Mouse (Mus musculus): Measurements from ENCODE around the gene Nifk. TPM values are rescaled to one million over a fixed set of nuclear protein-coding genes. Genes with fewer than 3 reads are reported as not detected.

Gene Nifk
- polyA plus RNA-seq, 1 experiment from 2014 or later, result 79.2 TPM

DNA sequence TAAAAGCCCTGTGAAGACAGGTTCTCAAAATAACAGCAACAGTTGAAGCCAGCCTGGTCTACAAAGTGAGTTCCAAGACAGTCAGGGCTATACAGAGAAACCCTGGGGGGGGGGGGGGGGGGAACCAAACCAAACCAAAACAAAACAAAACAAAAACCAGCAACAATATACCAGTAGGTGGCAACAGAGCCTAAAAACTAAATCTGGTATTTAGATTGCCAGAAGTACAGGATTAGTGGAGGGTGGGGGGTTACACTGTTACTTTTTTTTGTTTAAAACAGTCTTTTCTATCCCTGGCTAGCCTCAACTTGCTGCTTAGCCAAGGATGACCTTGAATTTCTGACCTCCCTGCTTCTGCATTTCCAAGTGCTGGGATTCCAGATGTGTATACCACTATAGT, 14.2 kb downstream of the Nifk start:
- no peak for ATAC-seq (ENCODE audit: low FRiP score, low read depth)
- Histone ChIP-seq H3K36me3 (peaks cover 41% of the 10 kb centered on the region), H3K27ac (no peak overlapping the region), H3K9ac (no peak overlapping the region), H3K4me3 (no peak overlapping the region), H3K27me3 (replicated peaks) (no peaks in the 10 kb centered on the region), H3K4me1 (no peaks in the 10 kb centered on the region), H3K4me2 (replicated peaks) (no peak overlapping the region), H3K9me3 (no peaks in the 10 kb centered on the region)

DNA sequence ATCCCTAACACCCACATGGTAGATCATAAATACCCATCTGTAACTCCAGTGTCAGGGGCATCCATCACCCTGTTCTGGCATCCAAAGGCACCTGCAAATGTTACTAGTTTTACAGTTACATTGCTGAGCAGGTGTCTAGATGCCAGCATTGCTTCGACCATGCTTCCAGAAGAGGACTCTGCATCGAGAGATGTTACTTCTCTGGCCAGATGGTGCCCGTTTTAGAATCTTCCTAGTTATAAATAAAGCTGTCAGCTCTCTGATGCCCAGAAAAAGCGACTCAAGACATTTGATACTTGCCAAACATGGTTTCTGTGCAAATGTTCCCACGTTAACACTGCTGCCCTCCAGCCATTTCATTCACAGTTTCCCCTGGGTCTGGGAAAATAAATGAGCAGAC, 16.3 kb downstream of the Nifk start:
- H3K4me2 ChIP-seq (replicated peaks), result no peak overlapping the region
- ATAC-seq (ENCODE audit: low FRiP score, low read depth), result no peak
- H3K9me3 ChIP-seq, result no peaks in the 10 kb centered on the region
- H3K27me3 ChIP-seq (replicated peaks), result no peaks in the 10 kb centered on the region
- H3K27ac ChIP-seq, result no peak overlapping the region
- peaks cover 21% of the 10 kb centered on the region for H3K36me3 ChIP-seq
- H3K9ac ChIP-seq, result no peak overlapping the region
- no peak overlapping the region for H3K4me3 ChIP-seq
- 77% methylated on average over 5 of the region's 5 CpGs for WGBS
- H3K4me1 ChIP-seq, result no peaks in the 10 kb centered on the region

DNA sequence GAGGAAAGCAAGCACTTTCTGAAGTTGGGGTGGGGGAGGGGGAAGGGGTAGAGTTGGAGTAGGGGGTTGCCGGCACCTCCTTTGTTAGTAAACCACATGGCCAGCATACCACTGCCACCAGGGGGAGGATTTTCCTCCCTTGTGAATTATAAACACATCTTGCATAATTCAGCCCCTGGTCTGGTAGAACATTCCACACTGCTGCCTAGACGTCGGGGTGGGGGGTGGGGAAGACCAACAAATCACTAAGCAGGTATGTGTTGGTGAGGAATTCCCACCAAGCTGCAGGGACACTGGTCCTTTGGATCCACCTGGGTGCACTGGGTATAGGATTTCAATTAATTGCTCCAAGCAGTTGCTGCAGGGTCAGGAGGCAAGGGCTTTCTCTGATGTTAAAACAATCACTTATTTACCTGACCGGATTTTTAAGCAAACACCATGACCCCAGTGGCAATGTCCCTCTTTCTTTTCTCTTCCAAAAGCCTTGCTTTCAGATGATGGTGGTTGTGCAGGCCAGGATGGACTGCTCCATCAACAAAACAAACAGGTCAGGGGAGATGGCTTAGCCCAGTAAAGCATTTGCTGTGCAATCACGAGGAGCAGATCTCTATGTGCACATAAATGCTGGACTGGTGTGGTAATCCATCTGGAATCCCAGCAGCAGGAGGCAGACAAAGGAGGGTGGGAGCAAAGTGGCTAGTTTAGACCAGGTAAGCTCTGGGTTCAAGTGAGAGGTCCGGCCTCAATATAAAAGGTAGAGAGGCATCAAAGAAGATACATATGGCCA, 22.2 kb downstream of the Nifk start:
- no peaks in the 10 kb centered on the region for H3K9me3 ChIP-seq
- ATAC-seq (ENCODE audit: low FRiP score, low read depth), result no peak

DNA sequence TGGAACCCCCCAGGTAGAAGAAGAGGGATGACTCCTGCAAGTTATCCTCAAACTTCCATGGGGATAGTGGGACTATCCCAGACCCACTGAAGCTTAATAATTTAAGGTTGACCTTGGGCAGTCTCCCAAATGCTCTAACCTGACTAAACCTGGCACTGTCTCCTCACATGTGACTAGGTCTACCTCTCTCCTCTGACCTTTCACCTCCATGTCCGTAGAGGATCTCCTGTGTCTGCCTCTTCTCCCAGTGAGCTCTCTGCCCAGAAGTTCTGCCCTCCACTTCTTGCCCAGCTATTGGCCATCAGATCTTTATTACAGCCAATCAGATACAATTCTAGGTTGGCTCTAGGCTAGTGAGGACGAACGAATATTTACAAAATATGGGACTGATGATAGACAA, 28.3 kb downstream of the Nifk start:
- H3K27ac ChIP-seq, result no peak overlapping the region
- H3K4me1 ChIP-seq, result no peaks in the 10 kb centered on the region
- H3K36me3 ChIP-seq, result no peaks in the 10 kb centered on the region
- 81% methylated on average over 3 of the region's 3 CpGs for WGBS
- no peaks in the 10 kb centered on the region for H3K27me3 ChIP-seq (replicated peaks)
- H3K4me2 ChIP-seq (replicated peaks), result no peak overlapping the region
- ATAC-seq (ENCODE audit: low FRiP score, low read depth), result no peak
- no peak overlapping the region for H3K9ac ChIP-seq
- H3K4me3 ChIP-seq, result no peak overlapping the region
- no peaks in the 10 kb centered on the region for H3K9me3 ChIP-seq

More for the DNA sequence above, 22.2 kb downstream of the Nifk start:
- Histone ChIP-seq H3K36me3 (no peaks in the 10 kb centered on the region), H3K4me3 (no peak overlapping the region), H3K4me1 (no peaks in the 10 kb centered on the region), H3K9ac (no peak overlapping the region), H3K27me3 (replicated peaks) (no peaks in the 10 kb centered on the region), H3K27ac (no peak overlapping the region), H3K4me2 (replicated peaks) (no peak overlapping the region)
- WGBS, result 46% methylated on average over 6 of the region's 6 CpGs

DNA sequence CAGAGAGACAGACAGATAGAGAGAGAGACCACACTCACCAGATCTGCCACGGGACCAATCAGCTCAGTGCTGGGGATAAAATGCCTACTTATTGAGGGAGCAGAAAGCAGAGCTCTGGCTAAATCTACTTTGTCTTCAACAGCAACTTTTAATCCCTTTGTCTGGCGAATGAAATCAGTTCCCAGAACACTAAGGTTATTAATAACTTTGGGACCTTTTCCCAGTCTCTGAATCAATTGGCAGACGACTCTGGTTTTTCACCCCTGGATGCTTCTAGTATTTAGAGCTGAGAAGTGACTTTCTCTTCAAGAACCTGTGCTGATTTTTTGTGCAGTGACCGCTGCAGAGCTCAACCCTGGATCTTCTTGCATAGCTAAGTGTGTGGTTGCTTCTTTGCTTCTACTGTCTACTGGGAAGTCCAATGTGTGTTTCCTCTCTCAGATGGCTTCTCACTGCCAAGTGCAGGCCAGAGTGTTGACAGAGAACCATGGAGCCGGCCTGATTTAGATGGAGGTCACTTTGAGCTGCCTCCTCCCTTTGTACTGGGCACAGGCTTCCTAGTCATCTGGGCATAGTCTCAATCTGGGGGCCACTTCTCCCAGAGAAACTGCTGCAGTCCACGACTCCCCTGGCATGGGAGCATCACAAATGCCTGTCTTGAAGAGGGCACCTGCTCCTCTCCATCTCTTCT, 37.6 kb downstream of the Nifk start:
- no peak overlapping the region for H3K4me3 ChIP-seq
- H3K4me1 ChIP-seq, result no peaks in the 10 kb centered on the region
- H3K9me3 ChIP-seq, result no peaks in the 10 kb centered on the region
- no peaks in the 10 kb centered on the region for H3K36me3 ChIP-seq
- H3K4me2 ChIP-seq (replicated peaks), result no peak overlapping the region
- 68% methylated on average over 6 of the region's 6 CpGs for WGBS
- H3K9ac ChIP-seq, result no peak overlapping the region
- no peak for ATAC-seq (ENCODE audit: low FRiP score, low read depth)
- no peak overlapping the region for H3K27ac ChIP-seq
- H3K27me3 ChIP-seq (replicated peaks), result no peaks in the 10 kb centered on the region

DNA sequence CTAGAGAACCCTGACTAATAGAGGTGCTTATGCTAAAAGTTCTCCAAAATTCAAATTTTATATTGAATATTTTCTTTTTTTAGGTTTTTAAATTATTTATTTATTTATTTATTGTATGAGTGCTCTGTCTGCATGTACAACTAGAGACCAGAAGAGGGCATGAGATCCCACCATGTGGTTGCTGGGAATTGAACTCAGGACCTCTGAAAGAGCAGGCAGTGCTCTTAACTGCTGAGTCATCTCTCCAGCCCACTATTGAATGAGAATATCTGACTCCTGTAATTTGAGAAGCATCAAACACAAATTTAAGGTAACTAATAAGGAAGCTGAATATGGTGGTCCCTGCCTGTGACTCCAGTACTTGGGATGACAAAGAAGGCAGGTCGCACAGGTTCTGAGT, 46.3 kb downstream of the Nifk start:
- no peak overlapping the region for H3K9ac ChIP-seq
- no peaks in the 10 kb centered on the region for H3K36me3 ChIP-seq
- H3K27me3 ChIP-seq (replicated peaks), result no peaks in the 10 kb centered on the region
- H3K27ac ChIP-seq, result no peak overlapping the region
- no peaks in the 10 kb centered on the region for H3K9me3 ChIP-seq
- no peak overlapping the region for H3K4me3 ChIP-seq
- WGBS, result 97% methylated on average over 1 of the region's 1 CpGs
- ATAC-seq (ENCODE audit: low FRiP score, low read depth), result no peak
- no peaks in the 10 kb centered on the region for H3K4me1 ChIP-seq
- H3K4me2 ChIP-seq (replicated peaks), result no peak overlapping the region

DNA sequence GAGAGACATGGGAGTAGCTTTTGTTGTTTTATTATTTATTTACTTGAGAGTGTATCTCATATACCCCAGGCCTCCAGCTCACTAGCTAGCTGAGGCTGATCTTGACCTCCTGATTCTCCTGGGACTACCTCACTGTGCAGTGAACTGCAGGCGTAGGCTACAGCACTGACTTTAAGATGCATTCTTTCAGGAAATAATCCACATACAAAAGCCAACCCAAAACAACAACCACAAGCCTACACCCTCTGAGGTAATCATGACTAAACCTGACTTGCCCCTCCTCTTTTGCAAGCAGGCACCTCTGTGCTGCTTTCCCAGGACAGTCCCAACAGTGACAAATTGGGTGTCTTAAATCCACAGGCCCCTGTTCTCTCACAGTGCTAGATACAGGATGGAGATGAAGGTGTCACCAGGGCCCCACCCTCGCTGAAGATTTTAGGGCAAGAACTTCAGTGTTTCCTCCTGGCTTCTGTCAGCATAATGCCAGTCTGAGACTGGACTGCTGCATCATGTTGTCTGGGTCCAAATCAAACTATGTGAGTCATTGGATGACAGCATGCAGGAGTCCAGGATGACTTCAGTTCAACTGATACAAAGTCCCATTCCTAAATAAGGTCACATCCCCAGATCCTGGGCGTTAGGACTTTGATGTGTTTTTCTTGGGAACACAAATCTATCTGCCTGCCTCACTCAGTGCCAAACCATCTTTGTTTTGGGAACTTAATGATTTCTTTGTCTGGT, 47.3 kb downstream of the Nifk start:
- Histone ChIP-seq H3K27me3 (replicated peaks) (no peaks in the 10 kb centered on the region), H3K4me2 (replicated peaks) (no peak overlapping the region), H3K4me3 (no peak overlapping the region), H3K4me1 (no peaks in the 10 kb centered on the region), H3K9me3 (no peaks in the 10 kb centered on the region), H3K27ac (no peak overlapping the region), H3K9ac (no peak overlapping the region), H3K36me3 (no peaks in the 10 kb centered on the region)
- 65% methylated on average over 3 of the region's 3 CpGs for WGBS
- no peak for ATAC-seq (ENCODE audit: low FRiP score, low read depth)

DNA sequence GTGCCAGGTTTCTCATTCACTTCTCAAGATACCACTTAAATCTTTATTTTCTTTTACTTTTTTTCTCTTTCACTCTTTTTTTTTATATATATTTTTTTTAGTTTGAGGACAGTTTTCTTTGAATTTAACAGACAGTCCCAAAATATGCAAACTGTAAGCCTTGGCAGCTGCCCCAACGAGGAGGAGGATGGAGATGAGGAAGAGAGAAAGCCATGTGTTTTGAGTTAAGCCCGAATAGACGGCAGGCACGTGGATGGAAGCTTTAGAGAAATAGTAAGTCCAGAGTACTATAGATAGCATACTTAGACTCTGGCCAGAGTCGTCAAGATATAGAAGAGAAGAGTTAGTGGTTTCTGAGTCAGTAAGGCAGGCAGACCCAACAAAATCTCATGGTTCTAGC, 56.1 kb downstream of the Nifk start:
- Histone ChIP-seq H3K27ac (no peak overlapping the region), H3K4me2 (replicated peaks) (no peak overlapping the region), H3K9me3 (no peaks in the 10 kb centered on the region), H3K36me3 (no peaks in the 10 kb centered on the region), H3K9ac (no peak overlapping the region), H3K4me3 (no peak overlapping the region), H3K4me1 (no peaks in the 10 kb centered on the region), H3K27me3 (replicated peaks) (no peaks in the 10 kb centered on the region)
- ATAC-seq (ENCODE audit: low FRiP score, low read depth), result no peak
- WGBS, result 84% methylated on average over 5 of the region's 5 CpGs

DNA sequence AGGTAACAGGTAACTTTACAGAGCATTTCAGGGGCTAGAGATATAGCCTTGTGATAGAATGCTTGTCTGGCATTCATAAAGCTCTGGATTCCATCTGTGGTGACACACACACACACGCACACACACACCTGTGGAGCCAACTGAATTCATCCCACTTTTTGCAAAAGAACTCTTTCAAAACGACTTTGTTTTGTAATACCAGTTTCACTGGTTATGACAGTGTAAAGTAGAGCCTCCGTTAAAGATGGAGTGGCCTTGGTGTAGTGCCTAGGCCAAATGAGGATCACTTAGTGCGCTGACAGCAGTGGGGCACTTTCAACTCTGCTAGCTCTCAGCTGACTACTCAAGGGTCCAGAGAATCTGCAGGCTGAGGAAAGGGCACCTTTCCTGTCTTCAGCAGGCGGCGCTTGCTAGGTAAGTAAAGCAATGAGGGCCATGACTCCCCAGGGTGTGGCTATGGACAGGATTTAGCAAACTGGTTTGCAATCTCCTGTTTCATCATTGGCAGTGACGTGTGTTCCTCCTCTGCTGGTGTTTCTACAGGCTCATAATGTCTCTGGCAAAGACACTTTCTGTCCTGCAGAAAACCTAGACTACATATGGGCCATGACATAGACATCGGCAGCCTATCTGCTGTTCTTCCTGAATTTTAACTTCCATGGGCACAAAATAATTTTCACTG, 58.6 kb downstream of the Nifk start:
- H3K4me2 ChIP-seq (replicated peaks), result no peak overlapping the region
- H3K9me3 ChIP-seq, result no peaks in the 10 kb centered on the region
- 78% methylated on average over 8 of the region's 8 CpGs for WGBS
- H3K4me3 ChIP-seq, result no peak overlapping the region
- H3K9ac ChIP-seq, result no peak overlapping the region
- no peaks in the 10 kb centered on the region for H3K4me1 ChIP-seq
- no peaks in the 10 kb centered on the region for H3K36me3 ChIP-seq
- ATAC-seq (ENCODE audit: low FRiP score, low read depth), result no peak
- H3K27me3 ChIP-seq (replicated peaks), result no peaks in the 10 kb centered on the region
- no peak overlapping the region for H3K27ac ChIP-seq

Other genes with a start within 250 kb of the Nifk start
- gene Gm29106, start 145.3 kb upstream of the Nifk start, polyA plus RNA-seq (2016; fragmentation: Nextera tagmentation; extraction: Ambion mirVana), result 0.52 and 0.58 TPM in 2 replicates
- 386 and 410 TPM in 2 replicates for gene Tsn, start 10.1 kb upstream of the Nifk start, polyA plus RNA-seq (2016; fragmentation: Nextera tagmentation; extraction: Ambion mirVana)
- 128 and 132 TPM in 2 replicates for gene Clasp1, start 67.2 kb downstream of the Nifk start, polyA plus RNA-seq (2016; fragmentation: Nextera tagmentation; extraction: Ambion mirVana)